Mouse (Mus musculus) adrenal gland, postnatal 10 days (tissue): ENCODE results near the gene AC170998.1. TPM values are rescaled to one million over a fixed set of nuclear protein-coding genes. Genes with fewer than 3 reads are reported as not detected.
"Not testable (repeated sequence)": the region's sequence is repeated elsewhere in the genome, so short reads cannot be mapped to it uniquely, and the experiment has no call there.

ENCODE experiments used
- DNase-seq: peaks from one replicate; pipeline ENCODE4 v3.0.0; 2021; ENCODE audit warnings: mixed read lengths
- total RNA-seq, 2 experiments: library from RNA; stranded (reverse); gene quantifications; 2 replicates each; pipeline ENCODE4 v1.2.3; 2021

Gene AC170998.1
- total RNA-seq, 2 experiments from 2014 or later = 0.78 to 1.7 TPM

- no peak for DNase-seq
Observed at GRCm38 (mm10) chr17:28760736-28761312, 34.9 kb downstream of the AC170998.1 start.

- peak; percentile 90 for DNase-seq
Observed at GRCm38 (mm10) chr17:28761871-28762270, 36.0 kb downstream of the AC170998.1 start.

GRCm38 (mm10) chr17:28766203-28766602 lies 40.3 kb downstream of the AC170998.1 start:
- peak; percentile 70 for DNase-seq

GRCm38 (mm10) chr17:28766781-28767515 lies 41.1 kb downstream of the AC170998.1 start:
- no peak for DNase-seq

GRCm38 (mm10) chr17:28769121-28769874 lies 43.4 kb downstream of the AC170998.1 start, which contains the start of gene Mapk13:
Gene Mapk13, plus strand, starts transcription at chr17:28769297.
- DNase-seq = peak; percentile 39

GRCm38 (mm10) chr17:28769875-28770421 lies 44.1 kb downstream of the AC170998.1 start:
- peak; percentile 45 for DNase-seq

- no peak for DNase-seq
Observed at GRCm38 (mm10) chr17:28771289-28771688, 45.4 kb downstream of the AC170998.1 start.

- DNase-seq = not testable (repeated sequence)
Observed at GRCm38 (mm10) chr17:28774303-28774702, 48.4 kb downstream of the AC170998.1 start.

- DNase-seq = no peak
Observed at GRCm38 (mm10) chr17:28775161-28775560, 49.3 kb downstream of the AC170998.1 start.

Other genes starting within 250 kb of the AC170998.1 start
- 10 to 100 TPM; 55.4 to 95.1 TPM for gene Fkbp5, start 208.6 kb upstream of the AC170998.1 start, total RNA-seq
- not detected for gene Armc12, start 195.3 kb upstream of the AC170998.1 start, total RNA-seq
- gene Clpsl2, start 176.7 kb upstream of the AC170998.1 start, total RNA-seq = not detected
- gene Clps, start 165.3 kb upstream of the AC170998.1 start, total RNA-seq = not detected
- 1 to 10 TPM; 1.5 to 1.7 TPM for gene Lhfpl5, start 150.4 kb upstream of the AC170998.1 start, total RNA-seq
- gene Srpk1, start 103.4 kb upstream of the AC170998.1 start, total RNA-seq = 10 to 100 TPM; 53.2 to 62.8 TPM
- 1 to 10 TPM; 1.4 to 4.7 TPM for gene Slc26a8, start 35.9 kb upstream of the AC170998.1 start, total RNA-seq
- gene Mapk14, start 34.8 kb upstream of the AC170998.1 start, total RNA-seq = 10 to 100 TPM; 63.6 to 74.4 TPM
- 10 to 100 TPM; 34.6 to 35.5 TPM for gene Mapk13, start 43.2 kb downstream of the AC170998.1 start, total RNA-seq
- gene Brpf3, start 75.0 kb downstream of the AC170998.1 start, total RNA-seq = 10 to 100 TPM; 56.2 to 62.8 TPM
- not detected for gene Pnpla1, start 132.3 kb downstream of the AC170998.1 start, total RNA-seq
- under 1 TPM; 0.09 to 0.12 TPM for gene 4930539E08Rik, start 189.2 kb downstream of the AC170998.1 start, total RNA-seq
- under 1 TPM; 0.90 to 0.91 TPM for gene Pxt1, start 217.8 kb downstream of the AC170998.1 start, total RNA-seq
- gene Kctd20, start 225.9 kb downstream of the AC170998.1 start, total RNA-seq = 10 to 100 TPM; 76.1 to 76.7 TPM